Mouse (Mus musculus): ENCODE results near the gene Opcml.

DNA sequence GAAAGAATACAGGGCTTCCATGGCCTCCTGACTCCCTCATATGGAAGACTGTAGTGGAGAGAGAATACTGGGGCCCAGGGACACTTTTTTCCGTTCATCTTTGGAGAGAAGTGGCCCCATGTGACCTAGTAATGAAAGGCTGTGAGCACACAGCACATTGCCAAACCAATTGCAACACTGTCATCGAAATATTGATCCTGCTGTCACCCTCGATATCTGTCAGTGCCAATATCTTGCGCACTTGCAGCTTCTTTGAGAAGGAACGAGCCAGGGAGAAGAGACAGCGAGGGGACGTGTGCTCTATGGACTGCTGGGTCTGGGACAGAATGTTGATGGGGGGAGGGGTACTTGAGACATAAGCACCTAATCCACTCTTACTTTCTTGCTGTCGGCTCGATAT, 460.8 kb downstream of the Opcml start:
- TF ChIP-seq CTCF (IDR thresholded peaks at IDR 0.05) (no peak), POLR2A (IDR thresholded peaks at IDR 0.05; ENCODE audit: insufficient read depth, low read depth, low read length) (no peak), EP300 (IDR thresholded peaks at IDR 0.05; ENCODE audit: insufficient read depth, low read depth, low read length) (no peak)
